16 mouse cellular contexts compared by ENCODE assay signal in genomic region chr1:12055865-12056560, GRCm38 (mm10).
DNase-seq lines count a peak whose midpoint lies in the region; ATAC-seq lines count a peak whose summit lies in the region.
"Had no signal": no experiment of that assay in that cellular context is flagged by ENCODE, and none has a peak within 500 bp of the region (broad histone marks: within the 10 kb centered on the region; RNA-seq: fewer than 3 reads in every experiment).

No protein-coding gene starts in this region.

- no peaks in the 10 kb centered on the region for H3K27me3 ChIP-seq in embryonic facial prominence, embryonic 14.5 days (replicated peaks; ENCODE audit: control insufficient read depth, insufficient read depth, low read length)
- no peaks in the 10 kb centered on the region for H3K27me3 ChIP-seq in hindbrain, embryonic 13.5 days
- H3K27me3 ChIP-seq in midbrain, embryonic 16.5 days (ENCODE audit: control insufficient read depth, insufficient read depth, low read depth, low read length), result peaks cover 15% of the 10 kb centered on the region
- H3K27me3 ChIP-seq: lung, embryonic 15.5 days; stomach, embryonic 15.5 days had no signal

- 38% methylated on average over 3 of the region's 3 CpGs for WGBS in embryonic facial prominence, embryonic 14.5 days
- WGBS in hindbrain, embryonic 13.5 days, result 14% methylated on average over 3 of the region's 3 CpGs
- WGBS in midbrain, embryonic 16.5 days, result 6% methylated on average over 3 of the region's 3 CpGs

- H3K4me1 ChIP-seq in embryonic facial prominence, embryonic 14.5 days (ENCODE audit: control insufficient read depth, insufficient read depth, low read length), result no peaks in the 10 kb centered on the region
- H3K4me1 ChIP-seq in hindbrain, embryonic 13.5 days (replicated peaks), result 0 out of 2 replicates have a peak, but pooled peaks cover 3% of the 10 kb centered on the region
- H3K4me1 ChIP-seq in midbrain, embryonic 16.5 days (ENCODE audit: control insufficient read depth, insufficient read depth, low read length), result 0 out of 2 replicates have a peak, but pooled peaks cover 2% of the 10 kb centered on the region
- H3K4me1 ChIP-seq: heart, embryonic 10.5 days; lung, embryonic 15.5 days; stomach, embryonic 15.5 days had no signal

- DNase-seq in brain, embryonic 18.5 days (ENCODE audit: low read depth, low spot score), result peak; percentile 14
- DNase-seq in embryonic facial prominence, embryonic 14.5 days (ENCODE audit: low spot score), result peak; percentile 83
- DNase-seq in gastrocnemius, adult 18-20 months (ENCODE audit: low spot score), result no peak
- no peak for DNase-seq in lung, postnatal 25 days (ENCODE audit: low spot score)
- DNase-seq in urinary bladder, adult 2 months (ENCODE audit: low spot score), result no peak
- DNase-seq in kidney, adult 9 months, result no peak
- DNase-seq: kidney, postnatal 10 days; layer of hippocampus, postnatal 36 days; liver; right cerebral cortex, postnatal 14 days; thymus, postnatal 36 days had no signal

- H3K9me3 ChIP-seq in embryonic facial prominence, embryonic 14.5 days (ENCODE audit: control insufficient read depth, low read length), result no peaks in the 10 kb centered on the region
- no peaks in the 10 kb centered on the region for H3K9me3 ChIP-seq in hindbrain, embryonic 13.5 days
- no peaks in the 10 kb centered on the region for H3K9me3 ChIP-seq in midbrain, embryonic 16.5 days (replicated peaks; ENCODE audit: control insufficient read depth, low read length, poor library complexity, severe bottlenecking)
- H3K9me3 ChIP-seq: heart, embryonic 10.5 days; lung, embryonic 15.5 days; stomach, embryonic 15.5 days had no signal

- H3K27ac ChIP-seq in embryonic facial prominence, embryonic 14.5 days (replicated peaks; ENCODE audit: low read depth, low read length), result no peak overlapping the region; the same call in 1 of the 2 replicates
- H3K27ac ChIP-seq in hindbrain, embryonic 13.5 days, result no peak overlapping the region
- no peak overlapping the region for H3K27ac ChIP-seq in midbrain, embryonic 16.5 days (ENCODE audit: low read length)
- H3K27ac ChIP-seq: heart, embryonic 10.5 days; lung, embryonic 15.5 days; stomach, embryonic 15.5 days had no signal

- no peak overlapping the region for H3K4me2 ChIP-seq in embryonic facial prominence, embryonic 14.5 days (ENCODE audit: low read depth, low read length)
- H3K4me2 ChIP-seq in hindbrain, embryonic 13.5 days, result no peak overlapping the region
- H3K4me2 ChIP-seq in midbrain, embryonic 16.5 days (ENCODE audit: low read length), result no peak overlapping the region
- H3K4me2 ChIP-seq: lung, embryonic 15.5 days; stomach, embryonic 15.5 days had no signal

- H3K4me3 ChIP-seq in embryonic facial prominence, embryonic 14.5 days (ENCODE audit: low read depth, low read length), result no peak overlapping the region
- no peak overlapping the region for H3K4me3 ChIP-seq in hindbrain, embryonic 13.5 days
- H3K4me3 ChIP-seq in midbrain, embryonic 16.5 days (ENCODE audit: low read depth, low read length), result no peak overlapping the region
- H3K4me3 ChIP-seq: heart, embryonic 10.5 days; lung, embryonic 15.5 days; stomach, embryonic 15.5 days had no signal

- no peak overlapping the region for H3K9ac ChIP-seq in embryonic facial prominence, embryonic 14.5 days (ENCODE audit: low read depth, low read length)
- no peak overlapping the region for H3K9ac ChIP-seq in hindbrain, embryonic 13.5 days
- no peak overlapping the region for H3K9ac ChIP-seq in midbrain, embryonic 16.5 days (ENCODE audit: low read depth, low read length)
- H3K9ac ChIP-seq: lung, embryonic 15.5 days; stomach, embryonic 15.5 days had no signal

- no peaks in the 10 kb centered on the region for H3K36me3 ChIP-seq in embryonic facial prominence, embryonic 14.5 days (ENCODE audit: control insufficient read depth, insufficient read depth, low read length)
- H3K36me3 ChIP-seq in hindbrain, embryonic 13.5 days, result no peaks in the 10 kb centered on the region
- H3K36me3 ChIP-seq in midbrain, embryonic 16.5 days (ENCODE audit: control insufficient read depth, insufficient read depth, low read length), result no peaks in the 10 kb centered on the region
- H3K36me3 ChIP-seq: heart, embryonic 10.5 days; lung, embryonic 15.5 days; stomach, embryonic 15.5 days had no signal

- ATAC-seq in embryonic facial prominence, embryonic 14.5 days (ENCODE audit: low read depth), result peak; percentile 88
- peak; percentile 91 for ATAC-seq in hindbrain, embryonic 13.5 days (ENCODE audit: low FRiP score)
- peak; percentile 93 for ATAC-seq in midbrain, embryonic 16.5 days

Comparison
In these comparisons a context has a peak if more than half of its experiments do, and no peak if none do; other contexts are left out.
1. DNase-seq: peak in brain, embryonic 18.5 days (single experiment) and embryonic facial prominence, embryonic 14.5 days (single experiment); none in gastrocnemius, adult 18-20 months (single experiment), lung, postnatal 25 days (single experiment), urinary bladder, adult 2 months (single experiment) and kidney, adult 9 months (single experiment).
2. Peak in every context shown above with its lines, with median percentiles within 50 percentile points of each other: ATAC-seq.